Mouse (Mus musculus) thymus, adult 18-20 months (tissue): ENCODE data around the gene Tsc1.

Experiments used
- DNase-seq, 2 experiments: peaks; one replicate each; pipeline ENCODE4 v3.0.0; 2022; ENCODE audit warnings: mixed read lengths in 2 of 2

The Tsc1 gene

DNA sequence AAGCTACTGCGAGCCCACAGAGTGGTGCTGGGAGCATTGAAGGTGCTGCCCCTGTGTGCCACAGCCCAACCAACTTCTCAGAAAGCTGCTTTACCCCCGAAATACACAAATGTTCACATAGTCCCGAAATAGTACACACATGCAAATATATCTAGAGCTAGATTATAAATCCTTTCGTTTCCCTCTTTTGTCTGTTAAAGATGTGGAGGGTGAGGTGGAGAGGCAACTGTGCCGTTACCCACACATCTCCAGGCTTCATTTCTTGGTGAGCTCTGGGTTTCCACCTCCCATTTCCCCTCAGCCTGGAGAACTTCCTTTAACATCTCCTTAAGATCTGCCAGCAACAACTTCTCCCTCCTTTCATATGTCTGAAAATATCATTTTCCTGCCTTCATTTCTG is 99.1 kb downstream of the Tsc1 start:
- no peak for DNase-seq
